Mouse (Mus musculus) myocyte (in vitro differentiated cells): ENCODE data around the gene Mesp2.

Experiments used
- POLR2A ChIP-seq: IDR thresholded peaks from one replicate; pipeline ENCODE4 v1.6.1; 2011; ENCODE audit warnings: low read depth, mild to moderate bottlenecking, control low read depth, moderate library complexity; ENCODE audit not compliant: insufficient read length
- REST ChIP-seq: IDR thresholded peaks from one replicate; pipeline ENCODE4 v1.6.1; 2011; ENCODE audit warnings: mild to moderate bottlenecking, control low read depth, moderate library complexity; ENCODE audit not compliant: insufficient read depth, insufficient read length
- USF1 ChIP-seq: IDR thresholded peaks from one replicate; pipeline ENCODE4 v1.6.1; 2011; ENCODE audit warnings: low read depth, mild to moderate bottlenecking, control low read depth, moderate library complexity

- TF ChIP-seq POLR2A (no peak), USF1 (no peak), REST (no peak)
Measured at GRCm38 (mm10) chr7:79792635-79793421, 17.7 kb upstream of the Mesp2 start.
